Mouse (Mus musculus) liver, adult 2 months (tissue): ENCODE measurements around the gene Rab5if.

Experiments
- CTCF ChIP-seq: fragments of 200-500 bp; IDR thresholded peaks from 2 replicates; pipeline ENCODE4 v1.5.1; 2011; ENCODE audit warnings: low read depth, low read length, control low read depth
- POLR2A ChIP-seq: fragments of 200-500 bp; IDR thresholded peaks from 2 replicates; pipeline ENCODE4 v1.6.1; 2011; ENCODE audit warnings: low read length, control low read depth; ENCODE audit not compliant: insufficient read depth; ENCODE audit errors: extremely low read depth

- TF ChIP-seq POLR2A (no peak), CTCF (no peak)
These were observed 7.6 kb downstream of the Rab5if start for GRCm38 (mm10) chr2:156870519-156870918.
